Mouse (Mus musculus) hindbrain, embryonic 12.5 days (tissue): ENCODE results near the gene Rbms3. TPM values are rescaled to one million over a fixed set of nuclear protein-coding genes. Genes with fewer than 3 reads are reported as not detected.

Source experiments
- ATAC-seq: fragments of 200-750 bp; cut with Nextera tagmentation; 2 replicates; pipeline ENCODE4 v1.8.0; 2017; ENCODE audit warnings: moderate TSS enrichment; ENCODE audit not compliant: low FRiP score
- H3K27ac ChIP-seq: fragments of 300-500 bp; sonication (generic); 2 replicates; pipeline ENCODE4 v1.5.1; 2016; ENCODE audit warnings: mild to moderate bottlenecking
- H3K27me3 ChIP-seq: fragments of 300-500 bp; sonication (generic); 2 replicates; pipeline ENCODE4 v1.6.1; 2016; ENCODE audit warnings: mild to moderate bottlenecking
- H3K36me3 ChIP-seq: fragments of 300-500 bp; sonication (generic); 2 replicates; pipeline ENCODE4 v1.6.1; 2016; ENCODE audit warnings: mild to moderate bottlenecking
- H3K4me1 ChIP-seq: fragments of 300-500 bp; sonication (generic); 2 replicates; pipeline ENCODE4 v1.6.1; 2016
- H3K4me2 ChIP-seq: fragments of 300-500 bp; sonication (generic); replicated peaks from 2 replicates; pipeline ENCODE4 v1.6.1; 2016; ENCODE audit warnings: mild to moderate bottlenecking
- H3K4me3 ChIP-seq: fragments of 300-500 bp; sonication (generic); 2 replicates; pipeline ENCODE4 v1.5.1; 2016; ENCODE audit warnings: mild to moderate bottlenecking
- H3K9ac ChIP-seq: fragments of 300-500 bp; sonication (generic); 2 replicates; pipeline ENCODE4 v1.6.1; 2016; ENCODE audit warnings: mild to moderate bottlenecking, moderate library complexity
- H3K9me3 ChIP-seq: fragments of 300-500 bp; sonication (generic); replicated peaks from 2 replicates; pipeline ENCODE4 v1.6.1; 2016; ENCODE audit warnings: mild to moderate bottlenecking
- WGBS: fragments of 180-500 bp; shearing (Covaris S2); methylation state at CpG from one replicate; pipeline ENCODE4 v1.1.7; 2016; 5-methylcytosine and 5-hydroxymethylcytosine counted together
- polyA plus RNA-seq: library from polyadenylated mRNA; unstranded; fragments of >200 nt; fragmentation: Nextera tagmentation; extraction: Ambion mirVana; gene quantifications from 2 replicates; pipeline ENCODE4 v1.2.1, GENCODE M21; 2016

Gene Rbms3
- polyA plus RNA-seq, 1 experiment from 2014 or later = 58.7 TPM

GRCm38 (mm10) chr9:117102198-117102930 lies 527.3 kb downstream of the Rbms3 start:
- no peak overlapping the region for H3K4me2 ChIP-seq
- ATAC-seq = no peak
- peaks cover 11% of the 10 kb centered on the region for H3K4me1 ChIP-seq
- WGBS = 37% methylated on average over 19 of the region's 19 CpGs
- no peak overlapping the region for H3K4me3 ChIP-seq
- H3K27me3 ChIP-seq = no peaks in the 10 kb centered on the region
- H3K27ac ChIP-seq = no peak overlapping the region
- H3K36me3 ChIP-seq = no peaks in the 10 kb centered on the region
- H3K9ac ChIP-seq = no peak overlapping the region
- H3K9me3 ChIP-seq = no peaks in the 10 kb centered on the region

GRCm38 (mm10) chr9:117100181-117100580 lies 529.5 kb downstream of the Rbms3 start:
- Histone ChIP-seq H3K4me2 (no peak overlapping the region), H3K4me1 (peaks cover 11% of the 10 kb centered on the region), H3K36me3 (no peaks in the 10 kb centered on the region), H3K9me3 (no peaks in the 10 kb centered on the region), H3K27me3 (no peaks in the 10 kb centered on the region), H3K27ac (no peak overlapping the region), H3K4me3 (no peak overlapping the region), H3K9ac (no peak overlapping the region)
- ATAC-seq = no peak
- 94% methylated on average over 5 of the region's 5 CpGs for WGBS

- H3K27ac ChIP-seq = no peak overlapping the region
- WGBS = 91% methylated on average over 6 of the region's 6 CpGs
- ATAC-seq = no peak
- H3K9ac ChIP-seq = no peak overlapping the region
- no peaks in the 10 kb centered on the region for H3K27me3 ChIP-seq
- 0 out of 2 replicates have a peak, but pooled peaks cover 1% of the 10 kb centered on the region for H3K4me1 ChIP-seq
- H3K36me3 ChIP-seq = no peaks in the 10 kb centered on the region
- H3K4me3 ChIP-seq = no peak overlapping the region
- H3K4me2 ChIP-seq = no peak overlapping the region
- H3K9me3 ChIP-seq = no peaks in the 10 kb centered on the region
These were observed 536.2 kb downstream of the Rbms3 start for GRCm38 (mm10) chr9:117093551-117093950.

- no peaks in the 10 kb centered on the region for H3K27me3 ChIP-seq
- 87% methylated on average over 8 of the region's 8 CpGs for WGBS
- H3K4me1 ChIP-seq = 0 out of 2 replicates have a peak, but pooled peaks cover 2% of the 10 kb centered on the region
- no peaks in the 10 kb centered on the region for H3K9me3 ChIP-seq
- H3K36me3 ChIP-seq = no peaks in the 10 kb centered on the region
- H3K9ac ChIP-seq = no peak overlapping the region
- no peak for ATAC-seq
- no peak overlapping the region for H3K4me3 ChIP-seq
- no peak overlapping the region for H3K4me2 ChIP-seq
- H3K27ac ChIP-seq = no peak overlapping the region
These were observed 537.5 kb downstream of the Rbms3 start for GRCm38 (mm10) chr9:117092177-117092555.

- H3K36me3 ChIP-seq = no peaks in the 10 kb centered on the region
- no peak overlapping the region for H3K9ac ChIP-seq
- H3K27me3 ChIP-seq = no peaks in the 10 kb centered on the region
- H3K4me1 ChIP-seq = 0 out of 2 replicates have a peak, but pooled peaks cover 2% of the 10 kb centered on the region
- no peak for ATAC-seq
- 77% methylated on average over 9 of the region's 9 CpGs for WGBS
- no peak overlapping the region for H3K4me3 ChIP-seq
- H3K27ac ChIP-seq = no peak overlapping the region
- H3K4me2 ChIP-seq = no peak overlapping the region
- no peaks in the 10 kb centered on the region for H3K9me3 ChIP-seq
These were observed 538.2 kb downstream of the Rbms3 start for GRCm38 (mm10) chr9:117091253-117092176.

GRCm38 (mm10) chr9:117089409-117090147 lies 540.1 kb downstream of the Rbms3 start:
- Histone ChIP-seq H3K9ac (no peak overlapping the region), H3K4me2 (no peak overlapping the region), H3K36me3 (no peaks in the 10 kb centered on the region), H3K4me3 (no peak overlapping the region), H3K27ac (no peak overlapping the region), H3K9me3 (no peaks in the 10 kb centered on the region; the same call in 1 of the 2 replicates), H3K4me1 (0 out of 2 replicates have a peak, but pooled peaks cover 2% of the 10 kb centered on the region), H3K27me3 (no peaks in the 10 kb centered on the region)
- ATAC-seq = no peak
- 91% methylated on average over 12 of the region's 12 CpGs for WGBS

- H3K4me2 ChIP-seq = no peak overlapping the region
- no peaks in the 10 kb centered on the region for H3K27me3 ChIP-seq
- H3K4me3 ChIP-seq = no peak overlapping the region
- H3K36me3 ChIP-seq = no peaks in the 10 kb centered on the region
- H3K9me3 ChIP-seq = no peaks in the 10 kb centered on the region; the same call in 1 of the 2 replicates
- H3K4me1 ChIP-seq = 0 out of 2 replicates have a peak, but pooled peaks cover 2% of the 10 kb centered on the region
- 86% methylated on average over 6 of the region's 6 CpGs for WGBS
- ATAC-seq = no peak
- no peak overlapping the region for H3K27ac ChIP-seq
- H3K9ac ChIP-seq = no peak overlapping the region
These were observed 541.4 kb downstream of the Rbms3 start for GRCm38 (mm10) chr9:117088309-117088708.

GRCm38 (mm10) chr9:117085706-117086105 lies 544.0 kb downstream of the Rbms3 start:
- Histone ChIP-seq H3K27ac (no peak overlapping the region), H3K9ac (no peak overlapping the region), H3K9me3 (no peaks in the 10 kb centered on the region; the same call in 1 of the 2 replicates), H3K4me2 (no peak overlapping the region), H3K4me1 (0 out of 2 replicates have a peak, but pooled peaks cover 6% of the 10 kb centered on the region), H3K4me3 (no peak overlapping the region), H3K36me3 (no peaks in the 10 kb centered on the region), H3K27me3 (no peaks in the 10 kb centered on the region)
- WGBS = 91% methylated on average over 9 of the region's 9 CpGs
- ATAC-seq = no peak

- Histone ChIP-seq H3K27ac (no peak overlapping the region), H3K4me2 (no peak overlapping the region), H3K9me3 (no peaks in the 10 kb centered on the region; the same call in 1 of the 2 replicates), H3K27me3 (no peaks in the 10 kb centered on the region), H3K36me3 (no peaks in the 10 kb centered on the region), H3K9ac (no peak overlapping the region), H3K4me1 (0 out of 2 replicates have a peak, but pooled peaks cover 6% of the 10 kb centered on the region), H3K4me3 (no peak overlapping the region)
- WGBS = 94% methylated on average over 2 of the region's 2 CpGs
- ATAC-seq = no peak
These were observed 545.2 kb downstream of the Rbms3 start for GRCm38 (mm10) chr9:117084471-117084870.

GRCm38 (mm10) chr9:117079471-117079870 lies 550.2 kb downstream of the Rbms3 start:
- no peak overlapping the region for H3K4me3 ChIP-seq
- WGBS = 79% methylated on average over 8 of the region's 8 CpGs
- no peak for ATAC-seq

GRCm38 (mm10) chr9:117077548-117077947 lies 552.2 kb downstream of the Rbms3 start:
- Histone ChIP-seq H3K4me1 (peaks cover 13% of the 10 kb centered on the region), H3K27me3 (no peaks in the 10 kb centered on the region), H3K4me2 (no peak overlapping the region), H3K4me3 (no peak overlapping the region), H3K27ac (no peak overlapping the region), H3K36me3 (no peaks in the 10 kb centered on the region), H3K9me3 (no peaks in the 10 kb centered on the region), H3K9ac (no peak overlapping the region)
- ATAC-seq = no peak
- WGBS = 71% methylated on average over 7 of the region's 7 CpGs

More at GRCm38 (mm10) chr9:117079471-117079870, 550.2 kb downstream of the Rbms3 start:
- no peaks in the 10 kb centered on the region for H3K36me3 ChIP-seq
- H3K4me2 ChIP-seq = no peak overlapping the region
- H3K4me1 ChIP-seq = peaks cover 4% of the 10 kb centered on the region; the same call in 1 of the 2 replicates
- no peaks in the 10 kb centered on the region; the same call in 1 of the 2 replicates for H3K9me3 ChIP-seq
- no peak overlapping the region for H3K9ac ChIP-seq
- no peaks in the 10 kb centered on the region for H3K27me3 ChIP-seq
- no peak overlapping the region for H3K27ac ChIP-seq

GRCm38 (mm10) chr9:117076785-117077184 lies 552.9 kb downstream of the Rbms3 start:
- Histone ChIP-seq H3K4me3 (no peak overlapping the region), H3K36me3 (no peaks in the 10 kb centered on the region), H3K4me1 (peaks cover 15% of the 10 kb centered on the region), H3K27me3 (no peaks in the 10 kb centered on the region), H3K4me2 (no peak overlapping the region), H3K9me3 (no peaks in the 10 kb centered on the region), H3K27ac (no peak overlapping the region), H3K9ac (no peak overlapping the region)
- ATAC-seq = no peak
- 79% methylated on average over 8 of the region's 8 CpGs for WGBS
